Mouse (Mus musculus) 416B (cell line): Measurements from ENCODE around the gene Frmd6.

ENCODE experiments used
- DNase-seq: peaks from one replicate; pipeline ENCODE4 v3.0.0; 2011; ENCODE audit warnings: low read depth

The Frmd6 gene

GRCm38 (mm10) chr12:70853026-70853425 lies 27.7 kb downstream of the Frmd6 start:
- peak; percentile 37 for DNase-seq

GRCm38 (mm10) chr12:70855678-70856077 lies 30.4 kb downstream of the Frmd6 start:
- DNase-seq: no peak

- DNase-seq: no peak
Observed at GRCm38 (mm10) chr12:70856776-70857175, 31.5 kb downstream of the Frmd6 start.

GRCm38 (mm10) chr12:70863281-70863680 lies 38.0 kb downstream of the Frmd6 start:
- DNase-seq: no peak

- no peak for DNase-seq
Observed at GRCm38 (mm10) chr12:70867780-70868179, 42.5 kb downstream of the Frmd6 start.

GRCm38 (mm10) chr12:70868190-70868987 lies 43.1 kb downstream of the Frmd6 start:
- no peak for DNase-seq

GRCm38 (mm10) chr12:70868988-70869291 lies 43.6 kb downstream of the Frmd6 start:
- no peak for DNase-seq

- DNase-seq: no peak
Observed at GRCm38 (mm10) chr12:70873544-70873943, 48.2 kb downstream of the Frmd6 start.

- DNase-seq: no peak
Observed at GRCm38 (mm10) chr12:70876270-70876998, 51.1 kb downstream of the Frmd6 start.

- no peak for DNase-seq
Observed at GRCm38 (mm10) chr12:70877926-70878710, 52.8 kb downstream of the Frmd6 start.

GRCm38 (mm10) chr12:70880396-70880975 lies 55.2 kb downstream of the Frmd6 start:
- DNase-seq: no peak

GRCm38 (mm10) chr12:70881340-70881739 lies 56.0 kb downstream of the Frmd6 start:
- no peak for DNase-seq

- peak; percentile 79 for DNase-seq
Observed at GRCm38 (mm10) chr12:70881854-70882253, 56.5 kb downstream of the Frmd6 start.

GRCm38 (mm10) chr12:70883141-70883540 lies 57.8 kb downstream of the Frmd6 start:
- no peak for DNase-seq

- DNase-seq: no peak
Observed at GRCm38 (mm10) chr12:70884113-70884512, 58.8 kb downstream of the Frmd6 start.

GRCm38 (mm10) chr12:70884973-70885372 lies 59.7 kb downstream of the Frmd6 start:
- no peak for DNase-seq

GRCm38 (mm10) chr12:70885576-70885975 lies 60.3 kb downstream of the Frmd6 start:
- peak; percentile 74 for DNase-seq

GRCm38 (mm10) chr12:70890405-70890804 lies 65.1 kb downstream of the Frmd6 start:
- no peak for DNase-seq

GRCm38 (mm10) chr12:70890874-70891470 lies 65.7 kb downstream of the Frmd6 start:
- no peak for DNase-seq

GRCm38 (mm10) chr12:70895275-70895674 lies 70.0 kb downstream of the Frmd6 start:
- DNase-seq: no peak

GRCm38 (mm10) chr12:70896068-70896467 lies 70.8 kb downstream of the Frmd6 start:
- no peak for DNase-seq

GRCm38 (mm10) chr12:70897434-70897833 lies 72.1 kb downstream of the Frmd6 start:
- peak; percentile 12 for DNase-seq
